Mouse (Mus musculus) liver, postnatal 0 days (tissue): ENCODE measurements around the gene Cd99l2. TPM values are rescaled to one million over a fixed set of nuclear protein-coding genes. Genes with fewer than 3 reads are reported as not detected.

Experiments used
- ATAC-seq: fragments of 200-750 bp; cut with Nextera tagmentation; 2 replicates; pipeline ENCODE4 v1.8.0; 2017; ENCODE audit warnings: mild to moderate bottlenecking, moderate library complexity
- DNase-seq: peaks from one replicate; pipeline ENCODE4 v3.0.0-alpha.2; 2016
- H3K27ac ChIP-seq: fragments of 300-500 bp; sonication (generic); 2 replicates; pipeline ENCODE4 v1.5.1; 2014; ENCODE audit warnings: antibody characterized with exemption, moderate library complexity, mild to moderate bottlenecking, low read depth
- H3K27me3 ChIP-seq: fragments of 300-500 bp; sonication (generic); 2 replicates; pipeline ENCODE4 v1.6.1; 2014; ENCODE audit warnings: low read length, control low read depth, mixed read lengths; ENCODE audit not compliant: insufficient read depth
- H3K36me3 ChIP-seq: fragments of 300-500 bp; sonication (generic); replicated peaks from 2 replicates; pipeline ENCODE4 v1.6.1; 2014; ENCODE audit warnings: mild to moderate bottlenecking, control low read depth, low read length, moderate library complexity, mixed read lengths; ENCODE audit not compliant: insufficient read depth
- H3K4me1 ChIP-seq: fragments of 300-500 bp; sonication (generic); 2 replicates; pipeline ENCODE4 v1.6.1; 2014; ENCODE audit warnings: antibody characterized with exemption, mild to moderate bottlenecking, control low read depth; ENCODE audit not compliant: insufficient read depth
- H3K4me2 ChIP-seq: fragments of 300-500 bp; sonication (generic); 2 replicates; pipeline ENCODE4 v1.6.1; 2014; ENCODE audit warnings: low read depth, mild to moderate bottlenecking, low read length, moderate library complexity, mixed read lengths
- H3K4me3 ChIP-seq: fragments of 300-500 bp; sonication (generic); 2 replicates; pipeline ENCODE4 v1.5.1; 2014; ENCODE audit warnings: low read depth, low read length
- H3K9ac ChIP-seq: fragments of 300-500 bp; sonication (generic); replicated peaks from 2 replicates; pipeline ENCODE4 v1.6.1; 2014; ENCODE audit warnings: mild to moderate bottlenecking, moderate library complexity
- H3K9me3 ChIP-seq: fragments of 300-500 bp; sonication (generic); 2 replicates; pipeline ENCODE4 v1.6.1; 2016; ENCODE audit warnings: mild to moderate bottlenecking, control low read depth, low read length, mixed read lengths
- CTCF ChIP-seq: sonication (generic); IDR thresholded peaks from 2 replicates; pipeline ENCODE4 v1.5.1; 2016; ENCODE audit warnings: antibody characterized with exemption, low read depth
- EP300 ChIP-seq: IDR thresholded peaks from 2 replicates; pipeline ENCODE4 v1.6.1; 2016; ENCODE audit warnings: antibody characterized with exemption, low read depth, mild to moderate bottlenecking
- WGBS: fragments of 180-500 bp; shearing (Covaris S2); extraction: QIAGEN DNeasy Blood & Tissue Kit; methylation state at CpG from one replicate; pipeline ENCODE4 v1.1.7; 2014; ENCODE audit not compliant: insufficient replicate concordance; 5-methylcytosine and 5-hydroxymethylcytosine counted together
- polyA plus RNA-seq: library from polyadenylated mRNA; unstranded; fragments of >200 nt; fragmentation: Nextera tagmentation; extraction: Ambion mirVana; gene quantifications from 2 replicates; pipeline ENCODE4 v1.2.1, GENCODE M21; 2015

The Cd99l2 gene
- polyA plus RNA-seq, 1 experiment from 2014 or later = 6.2 TPM

- TF ChIP-seq EP300 (no peak), CTCF (no peak)
- WGBS = 64% methylated on average over 3 of the region's 3 CpGs
- Histone ChIP-seq H3K9ac (no peak overlapping the region), H3K27me3 (no peaks in the 10 kb centered on the region), H3K27ac (no peak overlapping the region), H3K4me3 (no peak overlapping the region), H3K36me3 (no peaks in the 10 kb centered on the region), H3K9me3 (no peaks in the 10 kb centered on the region), H3K4me2 (no peak overlapping the region), H3K4me1 (0 out of 2 replicates have a peak, but pooled peaks cover 3% of the 10 kb centered on the region)
- DNase-seq (no peak), ATAC-seq (no peak)
Observed at GRCm38 (mm10) chrX:71475084-71475483, 17.6 kb downstream of the Cd99l2 start.

GRCm38 (mm10) chrX:71474296-71474956 is 18.2 kb downstream of the Cd99l2 start:
- peak overlapping the region; percentile 38 for H3K4me2 ChIP-seq
- H3K27ac ChIP-seq = peak overlapping the region; percentile 29; the same call in 1 of the 2 replicates

GRCm38 (mm10) chrX:71468639-71469295 is 23.9 kb downstream of the Cd99l2 start:
- WGBS = 65% methylated on average over 5 of the region's 5 CpGs
- no peak overlapping the region for H3K4me2 ChIP-seq
- ATAC-seq (peak; percentile 64), DNase-seq (peak; percentile 12)
- TF ChIP-seq CTCF (peak; percentile 19; the same call in 1 of the 2 replicates), EP300 (no peak)
- no peaks in the 10 kb centered on the region for H3K36me3 ChIP-seq
- H3K27me3 ChIP-seq = no peaks in the 10 kb centered on the region
- H3K9ac ChIP-seq = no peak overlapping the region
- no peaks in the 10 kb centered on the region for H3K9me3 ChIP-seq
- H3K4me3 ChIP-seq = no peak overlapping the region
- H3K27ac ChIP-seq = no peak overlapping the region
- 0 out of 2 replicates have a peak, but pooled peaks cover 2% of the 10 kb centered on the region for H3K4me1 ChIP-seq

More at GRCm38 (mm10) chrX:71474296-71474956, 18.2 kb downstream of the Cd99l2 start:
- Histone ChIP-seq H3K36me3 (no peaks in the 10 kb centered on the region), H3K4me3 (no peak overlapping the region), H3K4me1 (0 out of 2 replicates have a peak, but pooled peaks cover 3% of the 10 kb centered on the region), H3K27me3 (no peaks in the 10 kb centered on the region), H3K9ac (no peak overlapping the region), H3K9me3 (no peaks in the 10 kb centered on the region)
- TF ChIP-seq EP300 (peak; percentile 78), CTCF (no peak)
- DNase-seq (no peak), ATAC-seq (peak; percentile 91)
- 46% methylated on average over 3 of the region's 3 CpGs for WGBS

GRCm38 (mm10) chrX:71467491-71467890 is 25.2 kb downstream of the Cd99l2 start:
- 0 out of 2 replicates have a peak, but pooled peaks cover 2% of the 10 kb centered on the region for H3K4me1 ChIP-seq
- no peak overlapping the region for H3K4me2 ChIP-seq
- no peaks in the 10 kb centered on the region for H3K36me3 ChIP-seq
- no peak overlapping the region for H3K9ac ChIP-seq
- DNase-seq = no peak
- H3K9me3 ChIP-seq = no peaks in the 10 kb centered on the region
- no peak overlapping the region for H3K27ac ChIP-seq
- 97% methylated on average over 3 of the region's 3 CpGs for WGBS
- no peak overlapping the region for H3K4me3 ChIP-seq
- H3K27me3 ChIP-seq = no peaks in the 10 kb centered on the region
- no peak for ATAC-seq
- TF ChIP-seq CTCF = no peak
- no peak for TF ChIP-seq EP300

- ATAC-seq (no peak), DNase-seq (no peak)
- Histone ChIP-seq H3K27ac (no peak overlapping the region), H3K27me3 (no peaks in the 10 kb centered on the region), H3K4me2 (no peak overlapping the region), H3K4me1 (0 out of 2 replicates have a peak, but pooled peaks cover 2% of the 10 kb centered on the region), H3K4me3 (no peak overlapping the region), H3K36me3 (no peaks in the 10 kb centered on the region), H3K9me3 (no peaks in the 10 kb centered on the region), H3K9ac (no peak overlapping the region)
- 85% methylated on average over 1 of the region's 1 CpGs for WGBS
- TF ChIP-seq EP300 (no peak), CTCF (no peak)
Observed at GRCm38 (mm10) chrX:71465417-71465816, 27.2 kb downstream of the Cd99l2 start.

- DNase-seq (no peak), ATAC-seq (no peak)
- Histone ChIP-seq H3K4me2 (no peak overlapping the region), H3K9me3 (no peaks in the 10 kb centered on the region), H3K36me3 (no peaks in the 10 kb centered on the region), H3K9ac (no peak overlapping the region), H3K27ac (no peak overlapping the region), H3K27me3 (no peaks in the 10 kb centered on the region), H3K4me3 (no peak overlapping the region), H3K4me1 (0 out of 2 replicates have a peak, but pooled peaks cover 2% of the 10 kb centered on the region)
- no peak for TF ChIP-seq CTCF
- no peak for TF ChIP-seq EP300
- 73% methylated on average over 7 of the region's 7 CpGs for WGBS
Observed at GRCm38 (mm10) chrX:71464138-71464826, 28.4 kb downstream of the Cd99l2 start.
